Mouse (Mus musculus) thymus, postnatal 4 days (tissue): ENCODE measurements around the gene Klhl10.

Source experiments
- DNase-seq: peaks from one replicate; pipeline ENCODE4 v3.0.0; 2021

Klhl10 gene

GRCm38 (mm10) chr11:100441797-100442196, at the start of gene Klhl10, which contains the start of gene Nt5c3b:
Gene Klhl10 (plus strand): TSS chr11:100441917.
Gene Nt5c3b (minus strand): TSS chr11:100441808.
- DNase-seq, result no peak

GRCm38 (mm10) chr11:100392958-100393357, 48.8 kb upstream of the Klhl10 start:
- DNase-seq, result no peak

- peak; percentile 56 for DNase-seq
These were observed 48.0 kb upstream of the Klhl10 start for GRCm38 (mm10) chr11:100393733-100394132.

GRCm38 (mm10) chr11:100394353-100395074, 47.2 kb upstream of the Klhl10 start:
- DNase-seq, result no peak

- DNase-seq, result no peak
These were observed 46.5 kb upstream of the Klhl10 start for GRCm38 (mm10) chr11:100395200-100395599.

GRCm38 (mm10) chr11:100395861-100396631, 45.7 kb upstream of the Klhl10 start:
- DNase-seq, result peak; percentile 57

- DNase-seq, result peak; percentile 85
These were observed 44.7 kb upstream of the Klhl10 start for GRCm38 (mm10) chr11:100396886-100397599.

GRCm38 (mm10) chr11:100397600-100398389, 43.9 kb upstream of the Klhl10 start, which contains the start of gene Jup:
Gene Jup (minus strand): TSS chr11:100397763.
- DNase-seq, result peak; percentile 99

- DNase-seq, result no peak
These were observed 43.2 kb upstream of the Klhl10 start for GRCm38 (mm10) chr11:100398517-100398916.

- DNase-seq, result peak; percentile 61
These were observed 42.4 kb upstream of the Klhl10 start for GRCm38 (mm10) chr11:100399320-100399719.

GRCm38 (mm10) chr11:100399727-100400538, 41.8 kb upstream of the Klhl10 start:
- no peak for DNase-seq

GRCm38 (mm10) chr11:100400842-100401241, 40.9 kb upstream of the Klhl10 start:
- DNase-seq, result no peak

GRCm38 (mm10) chr11:100402240-100402639, 39.5 kb upstream of the Klhl10 start:
- DNase-seq, result no peak

- no peak for DNase-seq
These were observed 39.0 kb upstream of the Klhl10 start for GRCm38 (mm10) chr11:100402682-100403081.

GRCm38 (mm10) chr11:100403445-100404134, 38.1 kb upstream of the Klhl10 start:
- no peak for DNase-seq

- DNase-seq, result no peak
These were observed 37.2 kb upstream of the Klhl10 start for GRCm38 (mm10) chr11:100404456-100405074.

- DNase-seq, result no peak
These were observed 35.4 kb upstream of the Klhl10 start for GRCm38 (mm10) chr11:100406273-100406672.

GRCm38 (mm10) chr11:100406995-100407705, 34.6 kb upstream of the Klhl10 start:
- no peak for DNase-seq

- peak; percentile 85 for DNase-seq
These were observed 33.5 kb upstream of the Klhl10 start for GRCm38 (mm10) chr11:100408076-100408834.
